Mouse (Mus musculus) MEL (cell line): ENCODE data around the gene Asb7.

Experiments
- CTCF ChIP-seq, 3 experiments: IDR thresholded peaks in 2 of 3; conservative IDR thresholded peaks in 1 of 3; 2 replicates each; pipeline ENCODE4 v1.5.1; 2011 to 2012; ENCODE audit warnings: low read length in 3 of 3, low read depth in 2 of 3, mild to moderate bottlenecking in 2 of 3, improper control_type of control experiment in 1 of 3, inconsistent platforms in 1 of 3, mixed read lengths in 1 of 3, moderate library complexity in 1 of 3; ENCODE audit not compliant: control insufficient read depth in 1 of 3, insufficient read depth in 1 of 3, poor library complexity in 1 of 3, severe bottlenecking in 1 of 3
- EP300 ChIP-seq, 2 experiments: IDR thresholded peaks; 2 replicates each; pipeline ENCODE4 v1.6.1; 2011; ENCODE audit warnings: improper control_type of control experiment in 2 of 2, low read length in 2 of 2, low read depth in 1 of 2, mild to moderate bottlenecking in 1 of 2
- GABPA ChIP-seq: IDR thresholded peaks from 2 replicates; pipeline ENCODE4 v1.6.1; 2012; ENCODE audit warnings: low read depth, mild to moderate bottlenecking, inconsistent platforms, low read length, improper control_type of control experiment, moderate library complexity
- GATA1 ChIP-seq: IDR thresholded peaks from 2 replicates; pipeline ENCODE4 v1.6.1; 2011; ENCODE audit warnings: low read depth, low read length, improper control_type of control experiment
- JUND ChIP-seq: IDR thresholded peaks from 2 replicates; pipeline ENCODE4 v1.6.1; 2011; ENCODE audit warnings: low read depth, mild to moderate bottlenecking, improper control_type of control experiment, low read length
- KAT2A ChIP-seq: conservative IDR thresholded peaks from 2 replicates; pipeline ENCODE4 v1.6.1; 2012; ENCODE audit warnings: low read depth, low read length, improper control_type of control experiment, inconsistent platforms
- NRF1 ChIP-seq: IDR thresholded peaks from 2 replicates; pipeline ENCODE4 v1.6.1; 2014; ENCODE audit warnings: low read depth, mild to moderate bottlenecking, inconsistent platforms, low read length, improper control_type of control experiment, moderate library complexity; ENCODE audit not compliant: poor library complexity, insufficient read depth, severe bottlenecking
- POLR2A ChIP-seq, 2 experiments: IDR thresholded peaks; 2 replicates each; pipeline ENCODE4 v1.6.1; 2011 to 2012; ENCODE audit warnings: low read length in 2 of 2, mild to moderate bottlenecking in 2 of 2, control low read depth in 1 of 2, improper control_type of control experiment in 1 of 2, low read depth in 1 of 2, moderate library complexity in 1 of 2; ENCODE audit not compliant: control insufficient read depth in 1 of 2, insufficient read depth in 1 of 2, poor library complexity in 1 of 2
- POLR2AphosphoS5 ChIP-seq: IDR thresholded peaks from 2 replicates; pipeline ENCODE4 v1.6.1; 2012; ENCODE audit warnings: low read depth, borderline replicate concordance, mild to moderate bottlenecking, inconsistent platforms, low read length, moderate library complexity, mixed read lengths
- TBP ChIP-seq: IDR thresholded peaks from 2 replicates; pipeline ENCODE4 v1.8.0; 2011; ENCODE audit warnings: low read depth, low read length, improper control_type of control experiment
- USF1 ChIP-seq: IDR thresholded peaks from 2 replicates; pipeline ENCODE4 v1.6.1; 2014; ENCODE audit warnings: low read depth, mild to moderate bottlenecking, inconsistent platforms, low read length, improper control_type of control experiment, moderate library complexity
- ZMIZ1 ChIP-seq: IDR thresholded peaks from 2 replicates; pipeline ENCODE4 v1.6.1; 2012; ENCODE audit warnings: low read depth, mild to moderate bottlenecking, inconsistent platforms, low read length, improper control_type of control experiment, moderate library complexity

DNA sequence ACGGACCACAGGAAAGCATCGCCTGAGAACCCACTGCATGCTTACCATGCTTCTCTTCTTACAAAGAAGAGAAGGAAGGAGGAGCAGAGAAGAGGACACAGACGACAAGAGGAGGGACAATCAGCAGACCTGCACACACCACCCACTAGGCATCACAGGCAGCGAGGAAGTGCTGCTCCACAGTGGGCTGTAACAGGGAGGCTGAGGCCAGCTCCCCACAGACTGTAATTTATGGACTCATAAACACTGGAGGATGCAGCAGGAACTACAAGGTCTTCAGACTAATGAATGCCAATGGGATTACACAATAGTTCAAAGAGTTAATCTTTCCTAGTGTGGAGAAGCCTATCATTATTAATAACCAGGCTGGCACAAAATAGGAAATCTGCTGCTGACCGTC is 38.5 kb downstream of the Asb7 start:
- TF ChIP-seq POLR2A (IDR thresholded peaks at IDR 0.05; ENCODE audit: control insufficient read depth in 1 of 2, insufficient read depth in 1 of 2, low read depth in 1 of 2, low read length in 2 of 2, poor library complexity in 1 of 2) (no peak), CTCF (IDR thresholded peaks at IDR 0.05 in 2 of 3, conservative IDR thresholded peaks at IDR 0.05 in 1 of 3; ENCODE audit: control insufficient read depth in 1 of 3, insufficient read depth in 1 of 3, low read depth in 2 of 3, low read length in 3 of 3, poor library complexity in 1 of 3, severe bottlenecking in 1 of 3) (no peak), JUND (no peak), GABPA (no peak), EP300 (IDR thresholded peaks at IDR 0.05; ENCODE audit: low read depth in 1 of 2, low read length in 2 of 2) (no peak), USF1 (no peak), ZMIZ1 (no peak), KAT2A (no peak), POLR2AphosphoS5 (no peak), TBP (no peak), NRF1 (no peak), GATA1 (no peak)
